Mouse (Mus musculus) megakaryocyte, embryonic 14.5 days (primary cell): ENCODE results near the gene Cdc34b.

Source experiments
- FLI1 ChIP-seq: IDR thresholded peaks from 2 replicates; pipeline ENCODE4 v1.6.1; 2012; ENCODE audit warnings: low read length, inconsistent platforms, mixed read lengths
- GATA1 ChIP-seq: IDR thresholded peaks from 3 replicates; pipeline ENCODE4 v1.6.1; 2012; ENCODE audit warnings: mixed read lengths, low read length, inconsistent platforms, borderline replicate concordance

DNA sequence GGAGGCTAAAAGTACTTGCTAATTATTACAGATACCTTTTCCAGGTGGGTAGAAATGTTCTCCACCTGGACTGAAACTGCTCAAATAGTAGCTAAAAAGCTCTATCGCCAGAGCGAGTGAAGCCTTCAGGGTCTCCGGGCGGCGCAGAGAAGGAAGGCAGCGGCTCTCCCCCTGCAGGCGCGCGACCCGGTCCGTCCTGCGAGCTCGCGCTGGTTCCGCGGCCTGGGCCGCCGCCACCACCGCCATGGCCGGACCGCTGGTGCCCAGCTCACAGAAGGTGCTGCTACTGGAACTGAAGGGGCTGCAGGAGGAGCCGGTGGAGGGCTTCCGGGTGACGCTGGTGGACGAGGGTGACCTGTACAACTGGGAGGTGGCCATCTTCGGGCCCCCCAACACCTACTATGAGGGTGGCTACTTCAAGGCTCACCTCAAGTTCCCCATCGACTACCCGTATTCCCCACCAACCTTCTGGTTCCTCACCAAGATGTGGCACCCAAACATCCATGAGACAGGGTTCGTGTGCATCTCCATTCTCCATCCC is at the start of gene Cdc34b:
- no peak for TF ChIP-seq GATA1
- TF ChIP-seq FLI1: no peak
